ENCODE assay signal across 22 mouse cellular contexts in the genomic region with DNA sequence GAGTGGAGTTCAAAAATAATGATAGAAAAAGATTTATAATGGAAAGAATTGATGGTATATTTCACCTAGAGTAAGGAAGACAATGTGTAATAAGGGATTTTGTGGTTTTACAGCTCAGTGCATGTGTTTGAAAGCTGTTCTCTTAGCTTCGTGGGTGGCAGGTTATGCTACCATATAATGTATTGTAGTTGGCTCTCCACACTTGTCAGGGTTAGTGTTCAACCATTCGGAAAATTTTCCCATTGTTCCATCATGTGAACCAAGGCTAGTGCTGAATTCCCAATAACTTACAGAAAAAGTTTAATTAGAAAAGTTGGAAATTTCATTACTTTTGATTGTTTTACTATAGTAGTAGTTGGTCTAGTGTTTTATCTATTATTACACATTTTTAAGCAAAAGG.
"Had no signal": no experiment of that assay in that cellular context is flagged by ENCODE, and none has a peak within 500 bp of the region (broad histone marks: within the 10 kb centered on the region; RNA-seq: fewer than 3 reads in every experiment).

No protein-coding gene starts in this region.

- H3K4me1 ChIP-seq: limb, embryonic 10.5 days; liver, embryonic 12.5 days; liver, embryonic 15.5 days; midbrain, embryonic 13.5 days had no signal

- H3K27ac ChIP-seq: kidney, postnatal 0 days; limb, embryonic 10.5 days; limb, embryonic 13.5 days; liver, embryonic 12.5 days; liver, embryonic 15.5 days; macrophage; midbrain, embryonic 10.5 days; midbrain, embryonic 13.5 days; neural tube, embryonic 13.5 days; stomach, postnatal 0 days had no signal

- H3K9me3 ChIP-seq: limb, embryonic 10.5 days; limb, embryonic 13.5 days; liver, embryonic 12.5 days; liver, embryonic 15.5 days; midbrain, embryonic 13.5 days; neural tube, embryonic 13.5 days had no signal

- H3K27me3 ChIP-seq: limb, embryonic 13.5 days; liver, embryonic 12.5 days; liver, embryonic 15.5 days; midbrain, embryonic 13.5 days; neural tube, embryonic 13.5 days had no signal

- H3K4me2 ChIP-seq: limb, embryonic 13.5 days; liver, embryonic 12.5 days; liver, embryonic 15.5 days; midbrain, embryonic 13.5 days; neural tube, embryonic 13.5 days had no signal

- H3K36me3 ChIP-seq: liver, embryonic 15.5 days had no signal

- DNase-seq: kidney, adult 18-20 months; kidney, postnatal 36 days; liver; lung, adult 18-20 months; right cerebral cortex, adult 18-20 months; right cerebral cortex, postnatal 14 days; right cerebral cortex, postnatal 4 days; thymus, adult 2 months; thymus, postnatal 14 days; thymus, postnatal 4 days had no signal

- ATAC-seq: liver, embryonic 12.5 days; midbrain, embryonic 13.5 days; midbrain, embryonic 16.5 days had no signal

- H3K9ac ChIP-seq: limb, embryonic 13.5 days; liver, embryonic 12.5 days; liver, embryonic 15.5 days; midbrain, embryonic 13.5 days; neural tube, embryonic 13.5 days had no signal

- H3K4me3 ChIP-seq: limb, embryonic 10.5 days; limb, embryonic 13.5 days; liver, embryonic 12.5 days; liver, embryonic 15.5 days; midbrain, embryonic 10.5 days; midbrain, embryonic 13.5 days; myocyte; neural tube, embryonic 13.5 days had no signal
